Mouse (Mus musculus) testis, adult 2 months (tissue): ENCODE measurements around the gene Efna1. TPM values are rescaled to one million over a fixed set of nuclear protein-coding genes. Genes with fewer than 3 reads are reported as not detected.
A peak's percentile ranks its signal among the peaks of the same experiment; 100 is the strongest.

Experiments
- H3K27ac ChIP-seq: fragments of 200-500 bp; 2 replicates; pipeline ENCODE4 v1.5.1; 2012; ENCODE audit warnings: low read depth, low read length; ENCODE audit not compliant: control insufficient read depth, insufficient read depth
- H3K27me3 ChIP-seq: fragments of 200-500 bp; 2 replicates; pipeline ENCODE4 v1.6.1; 2012; ENCODE audit warnings: mild to moderate bottlenecking, low read length, moderate library complexity; ENCODE audit not compliant: control insufficient read depth, insufficient read depth
- H3K36me3 ChIP-seq: fragments of 200-500 bp; 2 replicates; pipeline ENCODE4 v1.6.1; 2012; ENCODE audit warnings: mild to moderate bottlenecking, low read length; ENCODE audit not compliant: control insufficient read depth, insufficient read depth
- H3K4me1 ChIP-seq: fragments of 200-500 bp; 2 replicates; pipeline ENCODE4 v1.6.1; 2012; ENCODE audit warnings: low read length; ENCODE audit not compliant: control insufficient read depth, insufficient read depth
- H3K4me3 ChIP-seq: fragments of 200-500 bp; 2 replicates; pipeline ENCODE4 v1.5.1; 2012; ENCODE audit warnings: low read depth, mild to moderate bottlenecking, low read length, moderate library complexity, mixed read lengths; ENCODE audit not compliant: control insufficient read depth
- CTCF ChIP-seq: fragments of 200-500 bp; IDR thresholded peaks from 2 replicates; pipeline ENCODE4 v1.5.1; 2012; ENCODE audit warnings: low read depth, mild to moderate bottlenecking, inconsistent platforms, low read length, moderate library complexity; ENCODE audit not compliant: control insufficient read depth, insufficient read depth, insufficient replicate concordance
- POLR2A ChIP-seq: fragments of 200-500 bp; IDR thresholded peaks from 2 replicates; pipeline ENCODE4 v1.6.1; 2012; ENCODE audit warnings: low read depth, mild to moderate bottlenecking, inconsistent platforms, low read length, moderate library complexity; ENCODE audit not compliant: control insufficient read depth
- polyA plus RNA-seq: library from polyadenylated mRNA; depleted of rRNA; stranded (reverse); fragments of >200 nt; gene quantifications from 2 replicates; pipeline ENCODE4 v1.2.3, GENCODE M21; 2012; rRNA removed

Efna1 gene
- polyA plus RNA-seq: 1.1 and 1.7 TPM in 2 replicates

DNA sequence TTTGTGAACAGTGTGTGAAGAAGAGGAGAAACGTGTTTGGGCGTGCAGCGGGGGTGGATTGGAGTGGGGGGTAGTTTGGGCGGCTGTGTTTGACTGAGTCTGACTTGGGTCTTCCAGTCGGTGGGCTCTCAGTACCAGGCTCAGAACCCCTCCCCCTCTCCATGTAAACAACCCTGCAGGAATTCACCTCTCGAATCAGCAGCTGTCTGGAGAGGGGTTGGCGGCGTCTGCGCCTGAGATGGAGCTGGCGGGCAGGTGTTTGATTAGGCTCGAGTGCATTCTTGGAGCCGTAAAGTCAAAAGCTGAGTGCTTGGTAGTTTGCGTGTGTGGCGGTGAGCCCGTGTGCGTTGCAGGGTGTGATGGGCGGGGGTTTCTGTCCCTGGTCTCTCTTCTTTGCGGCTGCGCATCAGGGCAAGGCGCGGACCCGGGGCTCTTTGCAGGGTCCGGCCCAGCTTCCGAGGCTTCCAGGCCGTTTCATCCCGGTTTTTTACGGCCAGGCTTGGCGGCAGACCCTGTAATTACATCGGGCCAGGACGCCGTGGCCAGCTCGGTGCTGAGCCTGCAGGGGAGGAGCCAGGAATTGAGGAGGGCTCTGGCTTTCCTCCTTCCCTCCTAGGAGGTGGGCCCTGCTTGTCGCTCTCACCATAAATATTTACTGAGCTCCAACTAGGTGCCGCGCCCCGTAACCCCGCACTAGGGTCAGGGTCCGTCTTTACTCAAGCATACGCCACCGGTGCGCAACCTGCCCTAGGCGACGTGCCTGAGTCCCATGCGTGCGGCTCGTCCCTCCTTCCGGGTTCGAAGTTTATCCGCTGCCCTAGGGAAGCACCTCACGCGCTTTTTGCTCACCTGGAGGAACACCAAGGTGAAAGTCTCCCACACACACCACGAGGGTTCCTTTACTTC is at the start of gene Efna1:
Gene Efna1 (minus strand): TSS at position 537 of the 906 bp plus-strand sequence.
- no peak within 1 kb of the TSS for H3K27ac ChIP-seq
- H3K4me1 ChIP-seq: no peaks in the 10 kb centered on the region; the same call in 1 of the 2 replicates
- no peaks in the 10 kb centered on the region for H3K36me3 ChIP-seq
- TF ChIP-seq POLR2A (no peak), CTCF (0 out of 2 replicates have a peak, but pooled peaks have one; percentile 9)
- H3K27me3 ChIP-seq: no peaks in the 10 kb centered on the region
- H3K4me3 ChIP-seq: peak within 1 kb of the TSS; percentile 51

- Histone ChIP-seq H3K4me3 (peak overlapping the region; percentile 31; the same call in 1 of the 2 replicates), H3K27me3 (no peaks in the 10 kb centered on the region), H3K27ac (no peak overlapping the region), H3K36me3 (no peaks in the 10 kb centered on the region), H3K4me1 (peaks cover 25% of the 10 kb centered on the region)
- TF ChIP-seq CTCF: no peak
- TF ChIP-seq POLR2A: no peak
Observed at GRCm38 (mm10) chr3:89330346-89330745, 49.4 kb upstream of the Efna1 start.

DNA sequence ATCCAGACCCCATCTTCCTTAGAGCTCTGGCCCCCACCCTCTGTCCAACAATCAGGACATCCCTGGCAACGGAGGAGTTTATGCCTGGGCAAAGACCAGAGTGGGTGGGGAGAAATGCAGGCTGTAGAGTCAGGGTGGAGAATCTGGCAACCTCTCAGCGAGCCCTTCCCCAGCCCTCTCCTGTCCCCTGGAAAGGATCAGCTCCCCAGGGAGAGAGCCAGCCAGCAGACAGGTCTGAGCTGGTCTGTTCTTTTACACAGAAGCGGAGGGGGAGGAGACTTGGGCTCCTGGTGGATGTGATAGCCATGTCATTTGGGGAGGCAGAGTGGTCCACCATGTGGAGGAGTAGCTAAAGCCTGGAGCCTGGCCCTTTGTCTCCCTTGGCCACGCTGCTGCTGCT is 47.7 kb upstream of the Efna1 start:
- no peaks in the 10 kb centered on the region for H3K36me3 ChIP-seq
- no peak overlapping the region for H3K27ac ChIP-seq
- peaks cover 25% of the 10 kb centered on the region for H3K4me1 ChIP-seq
- TF ChIP-seq CTCF (no peak), POLR2A (no peak)
- no peak overlapping the region for H3K4me3 ChIP-seq
- no peaks in the 10 kb centered on the region for H3K27me3 ChIP-seq

- Histone ChIP-seq H3K4me1 (peaks cover 24% of the 10 kb centered on the region), H3K27me3 (peaks cover 2% of the 10 kb centered on the region), H3K27ac (no peak overlapping the region), H3K4me3 (no peak overlapping the region), H3K36me3 (no peaks in the 10 kb centered on the region)
- TF ChIP-seq CTCF: no peak
- no peak for TF ChIP-seq POLR2A
Observed at GRCm38 (mm10) chr3:89327371-89327870, 46.5 kb upstream of the Efna1 start.

DNA sequence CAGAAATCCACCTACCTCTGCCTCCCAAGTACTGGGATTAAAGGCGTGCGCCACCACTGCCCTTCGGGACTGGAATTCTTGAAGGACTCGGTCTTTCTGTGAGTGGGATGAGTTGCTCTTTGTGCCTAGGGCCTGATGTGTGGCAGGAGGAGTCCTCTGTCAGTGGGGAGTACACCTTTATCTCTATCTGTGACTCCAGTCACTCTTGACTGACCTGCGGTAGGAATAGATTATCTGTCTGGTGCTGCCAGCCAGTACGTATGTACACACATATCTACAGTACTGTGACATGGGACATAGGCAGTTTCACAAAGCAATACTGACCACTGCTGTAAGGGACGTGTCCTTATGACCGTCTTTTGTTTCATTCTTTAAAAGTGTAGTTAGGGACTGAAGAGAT is 44.9 kb upstream of the Efna1 start:
- TF ChIP-seq CTCF: no peak
- TF ChIP-seq POLR2A: no peak
- peaks cover 24% of the 10 kb centered on the region for H3K4me1 ChIP-seq
- H3K27me3 ChIP-seq: peaks cover 2% of the 10 kb centered on the region

DNA sequence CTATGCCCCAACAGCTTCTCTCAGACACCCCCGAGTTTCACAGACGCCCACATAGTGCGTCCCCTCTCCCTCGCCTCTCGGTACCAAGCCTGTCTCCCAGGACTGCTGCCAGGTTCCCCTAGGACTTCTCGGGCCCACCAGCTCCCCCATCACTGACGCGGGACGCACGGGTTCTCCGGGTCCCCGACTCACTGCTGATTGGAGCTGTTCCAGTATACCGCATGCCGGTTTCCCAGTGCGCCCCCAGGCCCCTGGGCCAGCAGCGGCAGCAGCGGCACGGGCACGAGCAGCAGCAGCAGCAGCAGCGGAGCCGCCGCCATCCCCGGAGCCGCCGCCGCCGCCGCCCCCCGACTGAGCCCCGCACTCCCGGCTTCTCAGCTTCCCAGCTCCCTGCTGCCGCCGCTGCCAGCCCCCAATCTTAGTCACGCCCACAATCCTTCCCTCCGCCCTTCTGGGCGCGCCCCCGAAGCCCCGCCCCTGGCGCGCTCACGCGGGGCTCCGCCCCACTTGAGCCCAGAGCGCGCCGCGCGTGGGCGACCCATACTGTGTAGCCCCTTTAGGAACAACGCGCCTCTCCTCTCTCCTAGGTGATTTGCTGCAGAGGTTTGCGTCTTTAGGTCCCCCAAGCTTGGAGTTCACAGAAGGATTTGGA is 41.7 kb upstream of the Efna1 start, which contains the start of gene Efna3:
Gene Efna3 (minus strand): TSS at position 452 of the 652 bp plus-strand sequence.
- TF ChIP-seq POLR2A: no peak
- no peak for TF ChIP-seq CTCF
- Histone ChIP-seq H3K27me3 (peaks cover 2% of the 10 kb centered on the region), H3K4me1 (peaks cover 49% of the 10 kb centered on the region), H3K4me3 (peak within 1 kb of the TSS; percentile 76), H3K36me3 (no peaks in the 10 kb centered on the region), H3K27ac (no peak within 1 kb of the TSS)

More for the DNA sequence above, 44.9 kb upstream of the Efna1 start:
- Histone ChIP-seq H3K27ac (no peak overlapping the region), H3K36me3 (no peaks in the 10 kb centered on the region), H3K4me3 (no peak overlapping the region)

DNA sequence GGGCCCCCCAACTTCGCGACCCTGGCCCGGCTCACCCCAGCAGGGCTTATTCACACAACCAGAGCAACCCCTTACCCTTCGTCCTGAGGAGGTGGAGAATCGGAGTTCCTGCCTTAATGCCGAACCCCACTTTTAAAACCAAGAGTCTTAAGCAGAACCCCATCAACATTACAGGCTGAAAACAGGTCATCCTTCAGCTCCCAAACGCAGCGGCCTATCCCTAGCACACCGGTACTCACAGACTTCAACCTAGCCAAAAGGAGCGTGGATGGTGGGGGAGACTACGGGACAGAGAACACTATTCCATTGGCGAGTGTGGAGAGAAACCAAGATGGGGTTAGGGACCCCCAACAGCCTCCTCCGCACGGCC is 41.2 kb upstream of the Efna1 start:
- peaks cover 2% of the 10 kb centered on the region for H3K27me3 ChIP-seq
- no peak overlapping the region for H3K27ac ChIP-seq

More for the DNA sequence above, 41.2 kb upstream of the Efna1 start:
- H3K4me3 ChIP-seq: peak overlapping the region; percentile 76
- H3K36me3 ChIP-seq: no peaks in the 10 kb centered on the region
- no peak for TF ChIP-seq CTCF
- TF ChIP-seq POLR2A: no peak
- H3K4me1 ChIP-seq: peaks cover 54% of the 10 kb centered on the region
